ENCODE assay signal across 16 mouse cellular contexts in the genomic region with DNA sequence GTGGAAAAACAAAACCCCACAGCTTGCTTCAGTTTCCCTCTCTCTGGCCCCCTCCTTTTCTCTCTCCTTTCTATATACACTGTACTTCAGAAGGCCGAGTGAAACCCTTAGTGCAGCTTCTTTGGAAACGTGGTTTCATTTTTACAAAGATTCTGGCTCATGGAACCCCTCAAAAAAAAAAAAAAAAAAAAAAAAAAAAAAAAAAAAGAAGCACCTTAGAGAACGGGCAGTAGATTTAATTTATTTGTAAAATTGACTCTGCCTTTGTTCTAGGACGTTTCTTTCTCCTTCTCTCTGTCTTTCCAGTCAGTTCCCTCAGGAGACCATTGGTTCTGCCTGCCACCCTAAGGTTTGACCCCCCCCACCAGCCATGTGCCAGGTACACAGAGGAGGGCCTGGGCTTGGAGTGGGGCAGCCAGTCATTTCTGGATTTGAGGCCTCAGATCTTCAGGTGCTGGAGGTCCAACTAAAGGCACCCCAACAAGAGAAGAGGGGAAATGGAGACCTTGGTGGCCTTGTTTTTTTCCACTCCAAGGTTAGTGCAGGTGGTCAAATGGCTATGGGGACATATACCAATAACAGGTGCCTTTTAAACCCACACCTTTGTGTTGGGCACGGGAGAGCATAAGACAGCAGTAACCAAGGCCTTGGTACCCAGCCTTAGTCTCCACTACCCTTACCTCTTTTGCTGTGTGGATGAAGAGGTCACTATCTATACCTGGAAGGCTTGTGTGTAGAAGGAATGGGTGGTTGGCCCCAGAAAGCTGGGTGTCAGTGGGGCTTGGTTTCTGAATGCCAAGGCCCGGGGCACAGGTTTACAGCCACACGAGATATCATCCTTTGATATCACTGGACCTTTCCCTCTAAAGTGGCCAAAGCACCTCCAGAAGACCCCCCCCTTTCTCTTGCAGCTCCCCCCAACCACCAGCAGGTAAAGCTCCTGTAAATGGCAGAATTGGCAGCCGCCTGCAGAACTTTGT. TPM values are rescaled to one million over a fixed set of nuclear protein-coding genes. Genes with fewer than 3 reads are reported as not detected.
A peak's percentile ranks its signal among the peaks of the same experiment; 100 is the strongest.
DNase-seq lines count a peak whose midpoint lies in the region; ATAC-seq and TF ChIP-seq lines count a peak whose summit lies in the region.
"Had no signal": no experiment of that assay in that cellular context is flagged by ENCODE, and none has a peak within 500 bp of the region (broad histone marks: within the 10 kb centered on the region; RNA-seq: fewer than 3 reads in every experiment).

No protein-coding gene starts in this region.

- intact Hi-C loops in left cerebral cortex, postnatal 36 days (cut with DNase I): no loop called here

- no peak overlapping the region for H3K9ac ChIP-seq in MEL (ENCODE audit: control insufficient read depth, low read depth, low read length, poor library complexity, severe bottlenecking)
- peak overlapping the region; percentile 100 for H3K9ac ChIP-seq in neural tube, embryonic 13.5 days

- no peak for TF ChIP-seq CTCF in MEL (IDR thresholded peaks at IDR 0.05 in 2 of 3, conservative IDR thresholded peaks at IDR 0.05 in 1 of 3; ENCODE audit: control insufficient read depth in 1 of 3, insufficient read depth in 1 of 3, low read depth in 2 of 3, low read length in 3 of 3, poor library complexity in 1 of 3, severe bottlenecking in 1 of 3)
- no peak for TF ChIP-seq CTCF in kidney, adult 2 months (conservative IDR thresholded peaks at IDR 0.05; ENCODE audit: insufficient read depth, insufficient read length, low read depth, low read length)

- H3K9me3 ChIP-seq in MEL (replicated peaks; ENCODE audit: insufficient read depth, low read length): no peaks in the 10 kb centered on the region
- no peaks in the 10 kb centered on the region for H3K9me3 ChIP-seq in neural tube, embryonic 13.5 days
- H3K9me3 ChIP-seq: megakaryocyte, embryonic 14.5 days had no signal

- DNase-seq in adrenal gland, postnatal 36 days: peak; percentile 46 to 55
- no peak for DNase-seq in adrenal gland, postnatal 10 days
- DNase-seq in MEL (ENCODE audit: low read depth, low spot score): no peak
- DNase-seq in kidney, adult 2 months: peak; percentile 76
- DNase-seq in T-cell, adult 2 months (ENCODE audit: low spot score): no peak
- DNase-seq in layer of hippocampus, adult 18-20 months (ENCODE audit: low spot score in 2 of 2): no peak
- no peak for DNase-seq in left cerebral cortex, postnatal 36 days (ENCODE audit: low spot score in 2 of 2)
- DNase-seq: cerebellum, adult 2 months; gastrocnemius, postnatal 25 days; heart, postnatal 4 days; thymus, postnatal 14 days had no signal

- peaks cover 2 to 8% of the 10 kb centered on the region in 2 experiments for H3K27me3 ChIP-seq in MEL (ENCODE audit: control insufficient read depth in 1 of 2, insufficient read depth in 2 of 2, low read length in 2 of 2)
- no peaks in the 10 kb centered on the region for H3K27me3 ChIP-seq in kidney, adult 2 months (replicated peaks; ENCODE audit: control insufficient read depth, insufficient read depth, low read length)
- H3K27me3 ChIP-seq in neural tube, embryonic 13.5 days: no peaks in the 10 kb centered on the region

- H3K79me2 ChIP-seq in MEL (ENCODE audit: control insufficient read depth, insufficient read depth, low read length, poor library complexity): no peaks in the 10 kb centered on the region

- no peak for TF ChIP-seq POLR2A in MEL (IDR thresholded peaks at IDR 0.05; ENCODE audit: control insufficient read depth in 1 of 2, insufficient read depth in 1 of 2, low read depth in 1 of 2, low read length in 2 of 2, poor library complexity in 1 of 2)
- TF ChIP-seq POLR2A in kidney, adult 2 months (IDR thresholded peaks at IDR 0.05; ENCODE audit: low read depth, low read length): no peak

- no peak overlapping the region for H3K27ac ChIP-seq in MEL (ENCODE audit: control insufficient read depth, low read depth, low read length)
- peak overlapping the region; percentile 99 for H3K27ac ChIP-seq in kidney, adult 2 months (ENCODE audit: insufficient read depth, low read depth, low read length)
- peak overlapping the region; percentile 100 for H3K27ac ChIP-seq in neural tube, embryonic 13.5 days (replicated peaks)

- ATAC-seq in neural tube, embryonic 13.5 days (ENCODE audit: low read depth): no peak

- H3K4me1 ChIP-seq in MEL (ENCODE audit: control insufficient read depth in 1 of 2, insufficient read depth in 2 of 2, low read length in 2 of 2): no peaks in the 10 kb centered on the region
- peaks cover 9% of the 10 kb centered on the region; the same call in 1 of the 2 replicates for H3K4me1 ChIP-seq in kidney, adult 2 months (ENCODE audit: control insufficient read depth, insufficient read depth, low read length)
- H3K4me1 ChIP-seq in neural tube, embryonic 13.5 days (replicated peaks): peaks cover 58% of the 10 kb centered on the region

- no peak for TF ChIP-seq RAD21 in MEL (IDR thresholded peaks at IDR 0.05; ENCODE audit: low read depth, low read length)

- peak overlapping the region; percentile 96 for H3K4me2 ChIP-seq in neural tube, embryonic 13.5 days
- H3K4me2 ChIP-seq: heart, embryonic 11.5 days; liver, embryonic 11.5 days had no signal

- H3K36me3 ChIP-seq in MEL (ENCODE audit: control insufficient read depth in 1 of 2, insufficient read depth in 2 of 2, low read length in 2 of 2): no peaks in the 10 kb centered on the region
- no peaks in the 10 kb centered on the region for H3K36me3 ChIP-seq in kidney, adult 2 months (ENCODE audit: control insufficient read depth, insufficient read depth, low read length)
- H3K36me3 ChIP-seq in neural tube, embryonic 13.5 days: peaks cover 7% of the 10 kb centered on the region; the same call in 1 of the 2 replicates

- no peak overlapping the region for H3K4me3 ChIP-seq in MEL (ENCODE audit: control insufficient read depth in 1 of 2, insufficient read depth in 1 of 2, low read depth in 2 of 2, low read length in 2 of 2)
- peak overlapping the region; percentile 55 for H3K4me3 ChIP-seq in kidney, adult 2 months (ENCODE audit: insufficient read depth, low read depth, low read length)
- peak overlapping the region; percentile 99 for H3K4me3 ChIP-seq in neural tube, embryonic 13.5 days
- H3K4me3 ChIP-seq: megakaryocyte, embryonic 14.5 days had no signal

- TF ChIP-seq EP300 in MEL (IDR thresholded peaks at IDR 0.05; ENCODE audit: low read depth in 1 of 2, low read length in 2 of 2): no peak

- 38% methylated on average over 8 of the region's 8 CpGs for WGBS in kidney, adult 2 months
- WGBS in neural tube, embryonic 13.5 days: 8% methylated on average over 8 of the region's 8 CpGs

TF ChIP-seq in MEL, 35 proteins besides CTCF, POLR2A, EP300 and RAD21:
- TF ChIP-seq USF2 (IDR thresholded peaks at IDR 0.05; ENCODE audit: borderline replicate concordance in 1 of 2, insufficient read depth in 1 of 2, low read depth in 1 of 2, low read length in 2 of 2) (no peak), ZNF384 (IDR thresholded peaks at IDR 0.05; ENCODE audit: low read depth, low read length) (peak; percentile 26; the same call in 1 of the 2 replicates)

RNA-seq across cellular contexts. Expression of a gene that starts 1.0 kb away (rescaled TPM):
- total RNA-seq in adrenal gland, postnatal 36 days (2021): 10 to 100 TPM; 59.4 to 80.5 TPM
- total RNA-seq in adrenal gland, postnatal 10 days (2021): 10 to 100 TPM; 38.5 to 44.0 TPM
- not detected in 2 replicates for total RNA-seq in MEL (2012; rRNA removed)
- polyA plus RNA-seq in MEL (2012; ENCODE audit: insufficient read depth in 1 of 2, insufficient read length in 2 of 2, low read depth in 1 of 2, low replicate concordance in 2 of 2, missing spikeins in 1 of 2): not detected
- polyA plus RNA-seq in kidney, adult 2 months (2012; rRNA removed): 51.7 and 69.9 TPM in 2 replicates
- polyA plus RNA-seq in neural tube, embryonic 13.5 days (2015; fragmentation: Nextera tagmentation; extraction: Ambion mirVana): 81.7 and 114 TPM in 2 replicates
- not detected for total RNA-seq in layer of hippocampus, adult 18-20 months (2021)
- not detected for total RNA-seq in left cerebral cortex, postnatal 36 days (2021)
- total RNA-seq: heart, postnatal 4 days; left cerebral cortex, postnatal 25 days had no signal

RNA-seq across cellular contexts. Expression of a gene that starts 5.7 kb away (rescaled TPM):
- 10 to 100 TPM; 35.5 to 49.8 TPM for total RNA-seq in adrenal gland, postnatal 36 days (2021)
- total RNA-seq in adrenal gland, postnatal 10 days (2021): 10 to 100 TPM; 27.3 to 27.7 TPM
- total RNA-seq in MEL (2012; rRNA removed): not detected in 2 replicates
- not detected for polyA plus RNA-seq in MEL (2012; ENCODE audit: insufficient read depth in 1 of 2, insufficient read length in 2 of 2, low read depth in 1 of 2, low replicate concordance in 2 of 2, missing spikeins in 1 of 2)
- polyA plus RNA-seq in kidney, adult 2 months (2012; rRNA removed): 15.5 and 16.5 TPM in 2 replicates
- polyA plus RNA-seq in neural tube, embryonic 13.5 days (2015; fragmentation: Nextera tagmentation; extraction: Ambion mirVana): 124 and 125 TPM in 2 replicates
- not detected for total RNA-seq in layer of hippocampus, adult 18-20 months (2021)
- total RNA-seq in left cerebral cortex, postnatal 36 days (2021): not detected
- total RNA-seq: left cerebral cortex, postnatal 25 days had no signal
- polyA plus RNA-seq: cerebellum, adult 2 months had no signal

RNA-seq across cellular contexts. Expression of a gene that starts 9.4 kb away (rescaled TPM):
- total RNA-seq in adrenal gland, postnatal 36 days (2021): 100 to 1,000 TPM; 225 to 357 TPM
- 10 to 100 TPM; 55.7 to 73.6 TPM for total RNA-seq in adrenal gland, postnatal 10 days (2021)
- not detected in 2 replicates for total RNA-seq in MEL (2012; rRNA removed)
- not detected for polyA plus RNA-seq in MEL (2012; ENCODE audit: insufficient read depth in 1 of 2, insufficient read length in 2 of 2, low read depth in 1 of 2, low replicate concordance in 2 of 2, missing spikeins in 1 of 2)
- 27.8 and 29.6 TPM in 2 replicates for polyA plus RNA-seq in kidney, adult 2 months (2012; rRNA removed)
- polyA plus RNA-seq in neural tube, embryonic 13.5 days (2015; fragmentation: Nextera tagmentation; extraction: Ambion mirVana): 72.9 and 74.7 TPM in 2 replicates
- total RNA-seq in layer of hippocampus, adult 18-20 months (2021): not detected
- not detected for total RNA-seq in left cerebral cortex, postnatal 36 days (2021)
- total RNA-seq: heart, postnatal 4 days; left cerebral cortex, postnatal 25 days had no signal
- polyA plus RNA-seq: cerebellum, adult 2 months had no signal

RNA-seq across cellular contexts. Expression of a gene that starts 11.6 kb away (rescaled TPM):
- 10 to 100 TPM; 43.9 to 62.2 TPM for total RNA-seq in adrenal gland, postnatal 36 days (2021)
- total RNA-seq in adrenal gland, postnatal 10 days (2021): 10 to 100 TPM; 23.6 to 29.8 TPM
- not detected in 2 replicates for total RNA-seq in MEL (2012; rRNA removed)
- not detected for polyA plus RNA-seq in MEL (2012; ENCODE audit: insufficient read depth in 1 of 2, insufficient read length in 2 of 2, low read depth in 1 of 2, low replicate concordance in 2 of 2, missing spikeins in 1 of 2)
- 62.7 and 67.9 TPM in 2 replicates for polyA plus RNA-seq in kidney, adult 2 months (2012; rRNA removed)
- polyA plus RNA-seq in neural tube, embryonic 13.5 days (2015; fragmentation: Nextera tagmentation; extraction: Ambion mirVana): 171 and 174 TPM in 2 replicates
- total RNA-seq in layer of hippocampus, adult 18-20 months (2021): not detected
- total RNA-seq in left cerebral cortex, postnatal 36 days (2021): not detected
- total RNA-seq: heart, postnatal 4 days; left cerebral cortex, postnatal 25 days had no signal

RNA-seq across cellular contexts. Expression of a gene that starts 22.4 kb away (rescaled TPM):
- total RNA-seq in adrenal gland, postnatal 36 days (2021): 10 to 100 TPM; 16.1 to 27.0 TPM
- total RNA-seq in adrenal gland, postnatal 10 days (2021): 10 to 100 TPM; 12.1 to 17.1 TPM
- total RNA-seq in MEL (2012; rRNA removed): not detected in 2 replicates
- polyA plus RNA-seq in MEL (2012; ENCODE audit: insufficient read depth in 1 of 2, insufficient read length in 2 of 2, low read depth in 1 of 2, low replicate concordance in 2 of 2, missing spikeins in 1 of 2): not detected
- polyA plus RNA-seq in kidney, adult 2 months (2012; rRNA removed): 7.7 and 8.4 TPM in 2 replicates
- 67.1 and 88.3 TPM in 2 replicates for polyA plus RNA-seq in neural tube, embryonic 13.5 days (2015; fragmentation: Nextera tagmentation; extraction: Ambion mirVana)
- not detected for total RNA-seq in layer of hippocampus, adult 18-20 months (2021)
- not detected for total RNA-seq in left cerebral cortex, postnatal 36 days (2021)
- total RNA-seq: left cerebral cortex, postnatal 25 days had no signal

Comparison
In these comparisons a context has a peak if more than half of its experiments do, and no peak if none do; other contexts are left out.
1. DNase-seq: peak in adrenal gland, postnatal 36 days (2 of 2) and kidney, adult 2 months (single experiment); none in adrenal gland, postnatal 10 days (single experiment), MEL (single experiment), T-cell, adult 2 months (single experiment), layer of hippocampus, adult 18-20 months (0 of 2) and left cerebral cortex, postnatal 36 days (0 of 2).
2. H3K4me3 ChIP-seq: peak in kidney, adult 2 months (single experiment) and neural tube, embryonic 13.5 days (single experiment); none in MEL (0 of 2).
3. RNA of a gene that starts 1.0 kb away (total RNA-seq): 59.4 to 80.5 TPM in adrenal gland, postnatal 36 days and 38.5 to 44.0 TPM in adrenal gland, postnatal 10 days; not detected in MEL, not detected in layer of hippocampus, adult 18-20 months and not detected in left cerebral cortex, postnatal 36 days; every median in the first group is over 10 times any median in the second.
4. RNA of a gene that starts 5.7 kb away (total RNA-seq): 35.5 to 49.8 TPM in adrenal gland, postnatal 36 days and 27.3 to 27.7 TPM in adrenal gland, postnatal 10 days; not detected in MEL, not detected in layer of hippocampus, adult 18-20 months and not detected in left cerebral cortex, postnatal 36 days; every median in the first group is over 10 times any median in the second.
5. RNA of a gene that starts 9.4 kb away (total RNA-seq): 225 to 357 TPM in adrenal gland, postnatal 36 days and 55.7 to 73.6 TPM in adrenal gland, postnatal 10 days; not detected in MEL, not detected in layer of hippocampus, adult 18-20 months and not detected in left cerebral cortex, postnatal 36 days; every median in the first group is over 10 times any median in the second.